Mouse (Mus musculus) liver, postnatal 0 days (tissue): ENCODE measurements around the gene Tmtc1.

Experiments used
- CTCF ChIP-seq: sonication (generic); IDR thresholded peaks from 2 replicates; pipeline ENCODE4 v1.5.1; 2016; ENCODE audit warnings: antibody characterized with exemption, low read depth
- EP300 ChIP-seq: IDR thresholded peaks from 2 replicates; pipeline ENCODE4 v1.6.1; 2016; ENCODE audit warnings: antibody characterized with exemption, low read depth, mild to moderate bottlenecking

DNA sequence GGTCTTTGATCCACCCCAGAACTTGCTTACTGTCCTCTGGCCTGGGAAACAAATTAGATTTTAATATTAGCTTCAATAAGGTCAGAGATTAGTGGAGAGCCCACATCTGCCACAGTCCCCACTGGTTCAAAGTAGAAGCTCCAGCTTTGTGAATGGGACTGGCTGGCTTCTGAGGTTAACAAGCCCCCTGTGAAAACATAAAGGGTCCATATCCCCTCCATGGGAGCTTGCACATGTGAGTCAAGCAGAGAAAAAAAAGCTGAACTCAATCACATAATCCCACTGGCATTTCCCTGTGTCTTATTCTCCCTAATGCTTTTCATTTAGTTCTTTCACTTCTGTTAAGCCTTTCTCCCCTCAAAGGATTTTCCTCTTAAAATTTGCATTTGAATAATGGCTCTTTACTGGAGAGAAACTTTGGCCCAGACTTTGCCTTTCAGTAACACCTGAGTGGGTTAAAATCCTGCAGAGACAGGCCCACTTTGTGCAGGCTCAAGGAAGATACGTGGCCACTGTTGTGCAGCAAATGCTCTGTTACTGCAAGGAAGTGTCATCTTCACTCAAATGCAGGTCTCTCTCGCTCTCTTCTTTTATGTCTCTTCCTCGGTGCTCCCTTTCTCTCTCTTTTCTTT is 105.7 kb downstream of the Tmtc1 start:
- no peak for TF ChIP-seq CTCF
- TF ChIP-seq EP300 = no peak
